Mouse (Mus musculus) forebrain, embryonic 13.5 days (tissue): ENCODE measurements around the gene Bcl11b. TPM values are rescaled to one million over a fixed set of nuclear protein-coding genes. Genes with fewer than 3 reads are reported as not detected.

Experiments used
- ATAC-seq: fragments of 200-750 bp; cut with Nextera tagmentation; 2 replicates; pipeline ENCODE4 v1.8.0; 2017
- H3K27ac ChIP-seq: fragments of 300-500 bp; sonication (generic); 2 replicates; pipeline ENCODE4 v1.5.1; 2015; ENCODE audit warnings: inconsistent platforms, mild to moderate bottlenecking, moderate library complexity
- H3K27me3 ChIP-seq: fragments of 300-500 bp; sonication (generic); 2 replicates; pipeline ENCODE4 v1.6.1; 2015; ENCODE audit warnings: mild to moderate bottlenecking, inconsistent platforms
- H3K36me3 ChIP-seq: fragments of 300-500 bp; sonication (generic); 2 replicates; pipeline ENCODE4 v1.6.1; 2015; ENCODE audit warnings: mild to moderate bottlenecking, inconsistent platforms; ENCODE audit not compliant: poor library complexity, severe bottlenecking
- H3K4me1 ChIP-seq: fragments of 300-500 bp; sonication (generic); 2 replicates; pipeline ENCODE4 v1.6.1; 2015; ENCODE audit warnings: inconsistent platforms
- H3K4me2 ChIP-seq: fragments of 300-500 bp; sonication (generic); 2 replicates; pipeline ENCODE4 v1.6.1; 2015; ENCODE audit warnings: inconsistent platforms, mild to moderate bottlenecking, moderate library complexity
- H3K4me3 ChIP-seq: fragments of 300-500 bp; sonication (generic); 2 replicates; pipeline ENCODE4 v1.5.1; 2015; ENCODE audit warnings: mild to moderate bottlenecking, inconsistent platforms
- H3K9ac ChIP-seq: fragments of 300-500 bp; sonication (generic); 2 replicates; pipeline ENCODE4 v1.6.1; 2015; ENCODE audit warnings: mild to moderate bottlenecking, inconsistent platforms
- H3K9me3 ChIP-seq: fragments of 300-500 bp; sonication (generic); replicated peaks from 2 replicates; pipeline ENCODE4 v1.6.1; 2016; ENCODE audit warnings: inconsistent platforms
- WGBS: fragments of 180-500 bp; shearing (Covaris S2); methylation state at CpG from one replicate; pipeline ENCODE4 v1.1.7; 2015; 5-methylcytosine and 5-hydroxymethylcytosine counted together
- polyA plus RNA-seq: library from polyadenylated mRNA; unstranded; fragments of >200 nt; fragmentation: Nextera tagmentation; extraction: Ambion mirVana; gene quantifications from 2 replicates; pipeline ENCODE4 v1.2.1, GENCODE M21; 2015

The Bcl11b gene
- polyA plus RNA-seq, 1 experiment from 2014 or later, result 61.1 TPM

DNA sequence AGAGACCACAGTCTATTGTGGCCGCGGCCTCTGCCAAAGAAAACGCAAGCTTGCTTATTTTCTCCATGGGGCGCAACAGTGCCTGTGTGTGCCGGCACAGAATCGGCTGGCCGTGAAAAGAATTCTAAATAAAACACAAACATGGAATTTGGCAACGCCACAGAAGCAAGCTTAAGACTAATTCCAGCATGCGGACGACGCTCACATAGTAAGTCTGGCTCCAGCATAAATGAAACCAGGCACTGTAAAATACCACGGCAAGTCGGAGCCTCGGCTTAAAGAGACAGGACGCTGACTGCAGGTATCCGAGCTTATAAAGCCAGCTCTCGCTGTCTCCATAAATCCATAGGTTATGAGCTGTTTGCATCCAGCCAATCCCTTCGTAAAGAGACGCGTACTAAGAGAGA, 51.1 kb downstream of the Bcl11b start:
- H3K9me3 ChIP-seq, result no peaks in the 10 kb centered on the region
- peak overlapping the region; percentile 8 for H3K4me3 ChIP-seq
- peak; percentile 48; the same call in 1 of the 2 replicates for ATAC-seq
- H3K27ac ChIP-seq, result peak overlapping the region; percentile 57
- peaks cover 85% of the 10 kb centered on the region for H3K4me1 ChIP-seq
- H3K27me3 ChIP-seq, result no peaks in the 10 kb centered on the region
- WGBS, result 15% methylated on average over 20 of the region's 20 CpGs
- H3K4me2 ChIP-seq, result peak overlapping the region; percentile 53
- 0 out of 2 replicates have a peak overlapping the region, but pooled peaks have one; percentile 5 for H3K9ac ChIP-seq
- H3K36me3 ChIP-seq, result no peaks in the 10 kb centered on the region

DNA sequence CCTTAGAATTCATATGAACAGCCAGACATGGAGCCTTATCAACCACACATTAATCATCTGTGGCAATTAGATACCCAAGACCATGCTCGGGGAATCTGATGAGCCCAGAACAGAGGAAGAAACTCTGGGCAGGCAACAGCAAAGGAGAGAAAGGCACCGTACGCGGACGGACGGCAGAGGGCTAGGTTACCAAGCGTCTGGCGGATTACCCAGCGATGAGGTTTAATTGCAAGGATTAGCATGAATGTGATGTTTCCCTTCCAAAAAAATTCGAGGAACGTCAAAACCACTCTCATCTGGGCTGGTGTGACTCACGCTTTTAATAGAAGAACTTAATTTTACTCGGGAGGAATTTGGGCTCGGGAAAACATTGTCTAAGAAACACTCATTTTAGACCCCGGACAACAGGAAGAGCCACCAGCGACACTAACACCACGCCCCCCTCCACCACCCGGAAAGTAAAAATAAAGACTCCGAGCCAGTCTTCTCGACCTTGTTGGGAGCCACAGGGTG, 52.7 kb downstream of the Bcl11b start:
- Histone ChIP-seq H3K4me2 (peak overlapping the region; percentile 53), H3K27me3 (no peaks in the 10 kb centered on the region), H3K36me3 (no peaks in the 10 kb centered on the region), H3K9me3 (no peaks in the 10 kb centered on the region), H3K4me3 (no peak overlapping the region), H3K9ac (no peak overlapping the region), H3K4me1 (peaks cover 83% of the 10 kb centered on the region), H3K27ac (peak overlapping the region; percentile 33; the same call in 1 of the 2 replicates)
- ATAC-seq, result no peak
- 48% methylated on average over 20 of the region's 20 CpGs for WGBS

DNA sequence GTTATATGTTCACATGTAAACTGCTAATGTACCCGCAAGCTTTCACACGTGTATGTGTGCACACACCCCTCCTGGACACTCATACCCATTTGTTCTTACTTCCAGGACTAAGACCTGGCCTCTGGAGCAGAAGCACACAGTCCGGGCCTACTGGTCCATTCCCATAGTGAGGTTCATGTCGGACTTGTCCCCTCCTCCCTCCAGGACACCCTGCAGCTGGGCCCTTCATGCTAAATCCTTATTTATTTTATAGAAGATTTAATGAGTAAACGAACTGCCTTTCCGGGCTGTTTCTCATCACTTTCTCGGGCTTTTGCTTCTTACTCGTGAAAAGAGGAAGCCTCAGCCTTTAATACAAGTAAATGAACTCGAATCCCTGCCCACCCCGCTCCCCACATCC, 54.0 kb downstream of the Bcl11b start:
- Histone ChIP-seq H3K36me3 (no peaks in the 10 kb centered on the region), H3K4me3 (no peak overlapping the region), H3K4me1 (peaks cover 75% of the 10 kb centered on the region), H3K4me2 (no peak overlapping the region), H3K9me3 (no peaks in the 10 kb centered on the region), H3K27ac (no peak overlapping the region), H3K27me3 (no peaks in the 10 kb centered on the region), H3K9ac (no peak overlapping the region)
- no peak for ATAC-seq
- WGBS, result 78% methylated on average over 10 of the region's 10 CpGs

DNA sequence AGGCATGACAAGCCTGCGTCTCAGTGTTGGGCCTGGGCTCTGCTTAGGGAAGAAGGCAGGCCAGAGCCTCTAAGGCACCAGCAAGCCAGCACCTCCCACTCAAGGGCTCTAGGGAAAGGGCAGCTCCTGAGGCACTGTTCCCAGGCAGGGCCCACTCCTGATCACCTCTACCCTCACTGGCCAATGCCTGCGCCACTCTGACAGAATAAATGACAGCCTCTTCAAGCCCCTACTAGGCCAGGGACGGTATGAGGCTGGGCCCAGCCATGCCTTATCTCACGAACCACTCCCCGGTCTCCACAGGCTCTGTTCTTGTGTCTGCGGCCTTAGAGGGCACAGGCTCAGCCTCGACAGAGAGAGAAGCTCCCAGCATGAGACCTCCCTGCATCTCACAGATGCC, 61.3 kb downstream of the Bcl11b start:
- Histone ChIP-seq H3K27me3 (no peaks in the 10 kb centered on the region), H3K27ac (no peak overlapping the region), H3K9me3 (no peaks in the 10 kb centered on the region), H3K4me1 (peaks cover 54% of the 10 kb centered on the region), H3K36me3 (0 out of 2 replicates have a peak, but pooled peaks cover 5% of the 10 kb centered on the region), H3K9ac (no peak overlapping the region), H3K4me2 (no peak overlapping the region), H3K4me3 (no peak overlapping the region)
- ATAC-seq, result no peak
- WGBS, result 59% methylated on average over 7 of the region's 7 CpGs

DNA sequence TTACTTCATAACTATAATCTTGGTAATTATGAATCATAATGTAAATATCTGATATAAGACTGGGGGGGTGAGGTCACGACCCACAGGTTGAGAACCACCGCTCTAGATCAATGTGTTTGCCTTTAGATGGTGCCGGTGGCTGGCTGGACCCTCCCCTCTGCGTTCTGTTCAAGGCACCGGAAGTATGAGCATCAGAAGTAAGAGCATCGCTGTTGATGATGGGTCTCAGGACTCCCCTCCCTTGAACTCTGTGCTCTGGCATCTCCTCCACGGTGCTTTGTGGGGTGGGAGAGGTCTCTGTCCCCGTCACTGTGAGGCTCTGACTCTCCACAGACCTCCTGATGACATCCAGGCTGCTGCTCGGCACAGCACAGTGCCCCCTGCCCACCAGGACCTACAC, 62.6 kb downstream of the Bcl11b start:
- Histone ChIP-seq H3K36me3 (0 out of 2 replicates have a peak, but pooled peaks cover 5% of the 10 kb centered on the region), H3K4me2 (no peak overlapping the region), H3K4me1 (peaks cover 67% of the 10 kb centered on the region), H3K27me3 (no peaks in the 10 kb centered on the region), H3K9ac (no peak overlapping the region), H3K27ac (no peak overlapping the region), H3K4me3 (no peak overlapping the region), H3K9me3 (no peaks in the 10 kb centered on the region)
- 88% methylated on average over 9 of the region's 9 CpGs for WGBS
- ATAC-seq, result no peak

DNA sequence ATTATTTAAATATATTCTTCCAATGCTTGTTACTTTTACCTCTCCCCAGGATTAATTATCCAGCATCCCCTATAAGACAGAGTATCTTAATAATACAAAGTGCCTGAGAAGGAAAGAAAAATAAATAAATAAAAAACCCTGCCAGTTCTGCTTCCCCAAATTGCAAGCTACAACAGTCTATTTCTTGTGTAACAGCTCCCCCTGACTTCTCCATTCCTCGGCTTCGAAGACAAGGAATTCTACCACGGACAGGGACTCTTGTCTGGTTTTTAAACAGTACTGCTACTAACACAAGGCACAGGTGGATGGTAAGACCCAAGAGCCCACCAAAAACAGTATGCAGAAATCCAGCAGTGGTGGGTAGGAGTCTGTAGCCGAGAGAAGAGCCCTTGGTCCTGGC, 64.2 kb downstream of the Bcl11b start:
- no peak for ATAC-seq
- Histone ChIP-seq H3K4me2 (no peak overlapping the region), H3K4me1 (peaks cover 76% of the 10 kb centered on the region), H3K9me3 (no peaks in the 10 kb centered on the region), H3K27ac (no peak overlapping the region), H3K4me3 (no peak overlapping the region), H3K36me3 (0 out of 2 replicates have a peak, but pooled peaks cover 5% of the 10 kb centered on the region), H3K9ac (no peak overlapping the region), H3K27me3 (no peaks in the 10 kb centered on the region)
- WGBS, result 70% methylated on average over 4 of the region's 4 CpGs

DNA sequence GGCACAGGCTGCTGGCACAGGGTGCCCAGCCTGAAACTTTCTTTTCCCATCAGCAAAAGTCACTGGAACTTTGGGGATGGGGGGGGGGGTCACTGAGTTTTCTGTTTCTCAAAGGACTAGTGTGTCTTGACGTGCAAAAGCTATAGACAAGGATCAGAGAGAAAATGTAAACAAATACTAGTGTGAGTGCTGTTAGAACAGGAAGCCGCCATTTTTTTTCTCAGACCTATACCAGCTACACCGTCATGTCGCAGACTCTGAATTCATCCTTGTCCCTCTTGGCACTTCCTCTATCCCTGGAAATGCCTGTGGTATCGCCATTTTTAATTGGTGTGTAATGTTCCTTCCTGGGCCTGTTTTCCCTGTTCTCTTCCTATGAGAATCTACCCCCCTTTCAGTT, 66.4 kb downstream of the Bcl11b start:
- H3K9ac ChIP-seq, result no peak overlapping the region
- 0 out of 2 replicates have a peak, but pooled peaks cover under 1% of the 10 kb centered on the region for H3K36me3 ChIP-seq
- WGBS, result 91% methylated on average over 5 of the region's 5 CpGs
- peaks cover 81% of the 10 kb centered on the region for H3K4me1 ChIP-seq
- no peaks in the 10 kb centered on the region for H3K27me3 ChIP-seq
- H3K9me3 ChIP-seq, result no peaks in the 10 kb centered on the region
- H3K4me2 ChIP-seq, result no peak overlapping the region
- ATAC-seq, result no peak
- no peak overlapping the region for H3K4me3 ChIP-seq
- H3K27ac ChIP-seq, result no peak overlapping the region

DNA sequence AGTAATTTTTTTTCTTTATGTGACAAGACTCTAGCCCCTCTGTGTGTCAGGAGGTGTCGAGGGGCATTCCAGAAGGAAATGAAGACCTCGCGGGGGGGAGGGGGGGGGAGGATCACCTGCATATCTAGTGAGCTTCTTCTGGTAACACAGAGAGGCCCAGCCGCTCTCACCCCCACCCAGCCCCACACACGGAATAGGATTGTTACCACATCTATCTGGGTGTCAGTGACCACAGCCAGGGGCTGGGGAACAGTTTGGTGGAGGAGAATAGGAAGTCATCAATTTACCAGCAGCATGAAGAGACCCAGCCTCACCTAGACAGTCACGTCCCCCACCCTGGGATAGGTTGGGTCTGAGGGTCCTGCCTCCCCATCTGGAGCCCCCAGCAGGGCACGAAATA, 67.0 kb downstream of the Bcl11b start:
- H3K36me3 ChIP-seq, result no peaks in the 10 kb centered on the region
- ATAC-seq, result no peak

DNA sequence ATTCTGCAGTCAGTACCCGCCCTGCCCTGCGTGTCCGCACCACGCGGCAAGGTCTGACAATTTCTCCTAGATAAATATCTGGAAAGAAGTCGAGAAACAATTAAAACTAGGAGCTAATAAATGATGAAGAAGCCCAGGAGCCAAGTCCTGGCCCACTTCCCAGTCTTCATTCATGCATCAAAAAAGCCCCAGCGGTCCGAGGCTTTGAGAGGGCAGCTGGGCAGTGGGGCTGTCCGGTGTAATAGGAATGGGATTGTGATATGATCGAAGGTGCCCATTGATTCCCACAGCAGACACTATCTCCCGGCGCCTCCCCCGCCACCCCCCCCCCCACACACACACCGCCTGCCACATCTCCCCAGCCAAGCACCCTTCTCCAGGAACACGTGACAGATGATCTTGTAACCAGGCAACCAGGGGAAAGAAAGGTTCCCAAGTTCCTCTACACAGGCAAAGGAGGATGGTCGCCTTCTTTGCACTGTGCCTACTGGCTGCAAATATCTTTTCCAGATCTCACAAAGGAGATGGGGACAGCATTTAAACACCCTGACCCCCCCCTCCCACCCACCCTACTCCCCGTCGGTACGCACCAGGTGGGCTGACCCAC, 68.5 kb downstream of the Bcl11b start:
- 21% methylated on average over 19 of the region's 19 CpGs for WGBS

More for the DNA sequence above, 67.0 kb downstream of the Bcl11b start:
- Histone ChIP-seq H3K4me3 (no peak overlapping the region), H3K4me1 (peaks cover 81% of the 10 kb centered on the region), H3K27ac (peak overlapping the region; percentile 69; the same call in 1 of the 2 replicates), H3K27me3 (no peaks in the 10 kb centered on the region), H3K9ac (no peak overlapping the region), H3K9me3 (no peaks in the 10 kb centered on the region), H3K4me2 (no peak overlapping the region)
- WGBS, result 92% methylated on average over 7 of the region's 7 CpGs

DNA sequence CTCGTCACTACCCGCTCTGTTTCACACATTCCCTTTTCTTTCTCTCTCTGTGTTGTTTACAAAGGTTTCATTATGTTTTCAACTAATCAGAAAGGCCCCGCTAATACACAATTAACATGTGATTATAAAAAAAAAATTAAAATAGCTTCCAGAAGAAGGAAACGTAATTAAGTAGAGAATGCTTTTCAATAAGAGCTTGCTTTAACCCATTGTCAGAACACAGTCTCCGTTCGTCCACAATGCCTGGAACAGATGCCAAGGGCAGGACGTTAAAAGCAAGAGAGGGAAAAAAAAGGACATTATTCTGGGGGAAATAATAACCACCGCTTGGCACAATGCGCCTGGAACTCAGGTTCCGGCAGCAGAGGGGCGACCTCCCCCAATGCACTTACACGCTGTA, 71.3 kb downstream of the Bcl11b start:
- Histone ChIP-seq H3K27me3 (no peaks in the 10 kb centered on the region), H3K9me3 (no peaks in the 10 kb centered on the region), H3K27ac (peak overlapping the region; percentile 70), H3K4me1 (peaks cover 100% of the 10 kb centered on the region), H3K9ac (peak overlapping the region; percentile 41; the same call in 1 of the 2 replicates), H3K36me3 (no peaks in the 10 kb centered on the region), H3K4me3 (no peak overlapping the region), H3K4me2 (peak overlapping the region; percentile 38)
- ATAC-seq, result no peak
- WGBS, result 8% methylated on average over 12 of the region's 12 CpGs

More for the DNA sequence above, 68.5 kb downstream of the Bcl11b start:
- Histone ChIP-seq H3K9me3 (no peaks in the 10 kb centered on the region), H3K27me3 (no peaks in the 10 kb centered on the region), H3K4me1 (peaks cover 95% of the 10 kb centered on the region), H3K4me2 (peak overlapping the region; percentile 44), H3K27ac (peak overlapping the region; percentile 69), H3K36me3 (no peaks in the 10 kb centered on the region), H3K4me3 (no peak overlapping the region), H3K9ac (peak overlapping the region; percentile 37; the same call in 1 of the 2 replicates)
- ATAC-seq, result peak; percentile 77

DNA sequence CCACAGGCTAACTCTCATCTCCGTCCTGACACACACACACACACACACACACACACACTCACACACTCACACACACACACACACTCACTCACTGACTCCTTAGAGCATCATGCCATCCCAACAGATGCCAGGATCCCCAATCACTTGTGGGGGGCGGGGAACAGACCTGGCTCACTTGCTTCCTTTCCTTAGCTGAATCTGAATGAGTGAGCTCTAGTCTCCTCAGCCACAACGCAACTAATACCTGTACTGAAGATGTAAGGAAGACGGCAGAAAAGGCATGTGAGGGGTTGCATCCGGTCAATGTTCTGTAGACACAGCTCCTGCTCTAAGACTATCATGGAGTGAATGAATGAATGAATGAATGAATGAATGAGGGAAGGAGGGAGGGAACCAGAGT, 71.9 kb downstream of the Bcl11b start:
- Histone ChIP-seq H3K4me2 (peak overlapping the region; percentile 38), H3K27ac (peak overlapping the region; percentile 70), H3K27me3 (no peaks in the 10 kb centered on the region), H3K4me1 (peaks cover 100% of the 10 kb centered on the region), H3K36me3 (no peaks in the 10 kb centered on the region), H3K4me3 (no peak overlapping the region), H3K9me3 (no peaks in the 10 kb centered on the region), H3K9ac (0 out of 2 replicates have a peak overlapping the region, but pooled peaks have one; percentile 41)
- ATAC-seq, result no peak
- WGBS, result 45% methylated on average over 5 of the region's 5 CpGs

DNA sequence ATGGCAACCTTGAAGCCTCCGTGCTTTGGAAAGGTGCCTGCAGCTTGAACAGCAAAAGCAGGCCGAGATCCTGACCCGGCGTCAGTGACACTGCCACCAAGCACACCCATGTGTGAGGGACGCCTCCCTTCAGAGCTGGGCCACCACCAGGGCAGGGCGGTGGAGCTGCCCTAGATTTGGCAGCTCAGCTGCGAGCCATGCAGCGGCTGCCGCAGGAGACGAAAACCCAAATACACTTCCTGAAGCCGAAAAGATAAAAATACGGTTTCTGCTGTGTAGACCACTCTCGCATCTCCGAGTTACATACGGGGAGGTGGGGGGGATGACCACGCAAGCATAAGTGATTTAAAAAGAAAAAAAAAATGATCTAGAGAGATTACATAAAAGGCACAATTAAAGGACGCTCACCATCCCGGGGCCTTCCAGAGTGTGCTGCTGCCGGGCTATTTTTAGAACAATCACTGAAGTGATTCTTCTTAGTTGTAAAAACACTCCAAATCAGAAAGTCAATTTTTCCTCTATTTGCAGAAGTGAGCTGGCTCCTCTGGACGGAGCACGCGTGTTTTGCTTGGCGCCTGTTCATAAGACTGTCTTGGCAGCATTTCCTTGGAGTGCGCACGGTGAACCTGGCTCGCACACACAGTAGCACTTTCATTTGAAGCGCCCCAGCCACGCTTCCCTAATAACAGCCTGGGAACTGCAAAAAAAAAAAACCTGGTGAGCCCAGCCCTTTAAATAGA, 72.6 kb downstream of the Bcl11b start:
- Histone ChIP-seq H3K9me3 (no peaks in the 10 kb centered on the region), H3K27ac (peak overlapping the region; percentile 93), H3K27me3 (no peaks in the 10 kb centered on the region), H3K4me2 (peak overlapping the region; percentile 38), H3K4me3 (no peak overlapping the region), H3K9ac (peak overlapping the region; percentile 34; the same call in 1 of the 2 replicates), H3K36me3 (no peaks in the 10 kb centered on the region), H3K4me1 (peaks cover 100% of the 10 kb centered on the region)
- ATAC-seq, result no peak
- 39% methylated on average over 28 of the region's 28 CpGs for WGBS
